Mouse (Mus musculus): ENCODE data around the gene Eif3g. TPM values are rescaled to one million over a fixed set of nuclear protein-coding genes. Genes with fewer than 3 reads are reported as not detected.
A peak's percentile ranks its signal among the peaks of the same experiment; 100 is the strongest.

Eif3g gene
- total and polyA plus RNA-seq, 3 experiments: 211 to 392 (median 293) TPM

- DNase-seq (ENCODE audit: extremely low read depth): peak; percentile 51
- in situ Hi-C loops (cut with MboI; ENCODE audit: low pct_ligation_motif_present, low pct_unique_long_range_greater_than_20kb, low sequenced_read_pairs) (no loop called here), dilution Hi-C loops (cut with MboI; ENCODE audit: extremely low pct_ligation_motif_present, extremely low pct_unique_long_range_greater_than_20kb, low sequenced_read_pairs) (no loop called here)
- peak in 1 of 2 experiments; percentile 68; a peak in 2 of 4 replicates for TF ChIP-seq CTCF (conservative IDR thresholded peaks at IDR 0.05 in 1 of 2, IDR thresholded peaks at IDR 0.05 in 1 of 2; ENCODE audit: low read depth in 2 of 2, low read length in 2 of 2)
- TF ChIP-seq SMC3 (IDR thresholded peaks at IDR 0.05; ENCODE audit: low read depth, low read length): peak; percentile 39
- TF ChIP-seq RAD21 (IDR thresholded peaks at IDR 0.05; ENCODE audit: low read depth, low read length): peak; percentile 61
- no peak for TF ChIP-seq SIN3A (IDR thresholded peaks at IDR 0.05; ENCODE audit: low read length)
- no peak overlapping the region for H3K4me3 ChIP-seq (replicated peaks in 1 of 3; ENCODE audit: low read depth in 2 of 3, low read length in 2 of 3, poor library complexity in 1 of 3)
- H3K9me3 ChIP-seq (replicated peaks; ENCODE audit: low read length): no peaks in the 10 kb centered on the region
- H3K79me2 ChIP-seq (replicated peaks; ENCODE audit: control insufficient read depth, extremely low read depth, insufficient read depth, poor library complexity, severe bottlenecking): no peaks in the 10 kb centered on the region
- no peak overlapping the region for H3K27ac ChIP-seq (ENCODE audit: insufficient read depth, low read depth)
- no peak overlapping the region for H3K9ac ChIP-seq (ENCODE audit: insufficient read depth, low read depth)
- no peaks in the 10 kb centered on the region for H3K4me1 ChIP-seq (ENCODE audit: control insufficient read depth in 1 of 2, insufficient read depth in 2 of 2)
- no peaks in the 10 kb centered on the region for H3K27me3 ChIP-seq (replicated peaks)
- H3K4me2 ChIP-seq (ENCODE audit: insufficient read depth, low read depth, poor library complexity, severe bottlenecking): no peak overlapping the region
- H3K36me3 ChIP-seq (replicated peaks in 1 of 2; ENCODE audit: control insufficient read depth in 1 of 2, insufficient read depth in 1 of 2, low read length in 1 of 2): peaks cover 96 to 100% of the 10 kb centered on the region in 2 experiments
Measured at GRCm38 (mm10) chr9:20916160-20916559, 17.7 kb upstream of the Eif3g start.

GRCm38 (mm10) chr9:20909948-20910347 is 11.5 kb upstream of the Eif3g start:
- H3K79me2 ChIP-seq (replicated peaks; ENCODE audit: control insufficient read depth, extremely low read depth, insufficient read depth, poor library complexity, severe bottlenecking): no peaks in the 10 kb centered on the region
- in situ Hi-C loops (cut with MboI; ENCODE audit: low pct_ligation_motif_present, low pct_unique_long_range_greater_than_20kb, low sequenced_read_pairs) (no loop called here), dilution Hi-C loops (cut with MboI; ENCODE audit: extremely low pct_ligation_motif_present, extremely low pct_unique_long_range_greater_than_20kb, low sequenced_read_pairs) (no loop called here)
- no peaks in the 10 kb centered on the region for H3K4me1 ChIP-seq (ENCODE audit: control insufficient read depth in 1 of 2, insufficient read depth in 2 of 2)
- H3K9me3 ChIP-seq (replicated peaks; ENCODE audit: low read length): no peaks in the 10 kb centered on the region
- H3K4me2 ChIP-seq (ENCODE audit: insufficient read depth, low read depth, poor library complexity, severe bottlenecking): no peak overlapping the region
- no peak for DNase-seq (ENCODE audit: extremely low read depth)
- no peak overlapping the region for H3K4me3 ChIP-seq (replicated peaks in 1 of 3; ENCODE audit: low read depth in 2 of 3, low read length in 2 of 3, poor library complexity in 1 of 3)
- TF ChIP-seq JUN (IDR thresholded peaks at IDR 0.05; ENCODE audit: insufficient read depth, low read depth, low read length) (no peak), ZNF384 (IDR thresholded peaks at IDR 0.05; ENCODE audit: low read depth, low read length) (no peak), MEF2A (IDR thresholded peaks at IDR 0.05; ENCODE audit: borderline replicate concordance, low read depth, low read length) (no peak), IRF4 (IDR thresholded peaks at IDR 0.05; ENCODE audit: low read depth, low read length) (no peak)
- peaks cover 93 to 100% of the 10 kb centered on the region in 2 experiments for H3K36me3 ChIP-seq (replicated peaks in 1 of 2; ENCODE audit: control insufficient read depth in 1 of 2, insufficient read depth in 1 of 2, low read length in 1 of 2)
- H3K27ac ChIP-seq (ENCODE audit: insufficient read depth, low read depth): no peak overlapping the region
- H3K27me3 ChIP-seq (replicated peaks): no peaks in the 10 kb centered on the region
- no peak overlapping the region for H3K9ac ChIP-seq (ENCODE audit: insufficient read depth, low read depth)

- Histone ChIP-seq H3K9me3 (replicated peaks; ENCODE audit: low read length) (no peaks in the 10 kb centered on the region), H3K36me3 (replicated peaks in 1 of 2; ENCODE audit: control insufficient read depth in 1 of 2, insufficient read depth in 1 of 2, low read length in 1 of 2) (peaks cover 27 to 43% of the 10 kb centered on the region in 2 experiments), H3K79me2 (replicated peaks; ENCODE audit: control insufficient read depth, extremely low read depth, insufficient read depth, poor library complexity, severe bottlenecking) (peaks cover 13% of the 10 kb centered on the region), H3K27ac (ENCODE audit: insufficient read depth, low read depth) (no peak overlapping the region), H3K4me3 (replicated peaks in 1 of 3; ENCODE audit: low read depth in 2 of 3, low read length in 2 of 3, poor library complexity in 1 of 3) (no peak overlapping the region), H3K4me1 (ENCODE audit: control insufficient read depth in 1 of 2, insufficient read depth in 2 of 2) (peaks cover 2 to 5% of the 10 kb centered on the region in 2 experiments), H3K27me3 (replicated peaks) (no peaks in the 10 kb centered on the region), H3K4me2 (ENCODE audit: insufficient read depth, low read depth, poor library complexity, severe bottlenecking) (no peak overlapping the region), H3K9ac (ENCODE audit: insufficient read depth, low read depth) (no peak overlapping the region)
- dilution Hi-C loops (cut with MboI; ENCODE audit: extremely low pct_ligation_motif_present, extremely low pct_unique_long_range_greater_than_20kb, low sequenced_read_pairs) (no loop called here), in situ Hi-C loops (cut with MboI; ENCODE audit: low pct_ligation_motif_present, low pct_unique_long_range_greater_than_20kb, low sequenced_read_pairs) (loop anchor here (5.0 kb wide), 1 partner anchor 100 kb away; the partner anchor contains the start of gene Mrpl4)
- no peak for DNase-seq (ENCODE audit: extremely low read depth)
- TF ChIP-seq TBP (conservative IDR thresholded peaks at IDR 0.05; ENCODE audit: low read depth, low read length) (no peak), EP300 (IDR thresholded peaks at IDR 0.05; ENCODE audit: low read length) (no peak), IRF4 (IDR thresholded peaks at IDR 0.05; ENCODE audit: low read depth, low read length) (no peak), POLR2AphosphoS2 (IDR thresholded peaks at IDR 0.05; ENCODE audit: low read depth, low read length) (no peak)
Measured at GRCm38 (mm10) chr9:20902174-20902491, 3.7 kb upstream of the Eif3g start.
